Mouse (Mus musculus) lung, postnatal 25 days (tissue): ENCODE measurements around the gene Cdr2l.

Source experiments
- DNase-seq: peaks from one replicate; pipeline ENCODE4 v3.0.0; 2022; ENCODE audit warnings: low spot score

Gene Cdr2l

GRCm38 (mm10) chr11:115381743-115382539 lies at the start of gene Cdr2l:
Gene Cdr2l (plus strand): TSS chr11:115381916.
- peak; percentile 95 for DNase-seq

- DNase-seq, result no peak
Measured at GRCm38 (mm10) chr11:115334531-115334930, 47.2 kb upstream of the Cdr2l start, which contains the start of gene Otop3. Gene Otop3 (plus strand): TSS chr11:115334731.

GRCm38 (mm10) chr11:115335223-115335622 lies 46.5 kb upstream of the Cdr2l start:
- DNase-seq, result no peak

GRCm38 (mm10) chr11:115336115-115336514 lies 45.6 kb upstream of the Cdr2l start:
- no peak for DNase-seq

- no peak for DNase-seq
Measured at GRCm38 (mm10) chr11:115337350-115337749, 44.4 kb upstream of the Cdr2l start.

GRCm38 (mm10) chr11:115337826-115338225 lies 43.9 kb upstream of the Cdr2l start:
- DNase-seq, result no peak

GRCm38 (mm10) chr11:115341246-115341645 lies 40.5 kb upstream of the Cdr2l start:
- DNase-seq, result no peak

GRCm38 (mm10) chr11:115341866-115342265 lies 39.9 kb upstream of the Cdr2l start:
- no peak for DNase-seq

GRCm38 (mm10) chr11:115344967-115345366 lies 36.7 kb upstream of the Cdr2l start:
- no peak for DNase-seq

GRCm38 (mm10) chr11:115345515-115345914 lies 36.2 kb upstream of the Cdr2l start:
- no peak for DNase-seq

- DNase-seq, result no peak
Measured at GRCm38 (mm10) chr11:115348681-115349248, 33.0 kb upstream of the Cdr2l start.

- DNase-seq, result no peak
Measured at GRCm38 (mm10) chr11:115349976-115350375, 31.7 kb upstream of the Cdr2l start.

- no peak for DNase-seq
Measured at GRCm38 (mm10) chr11:115353375-115353774, 28.3 kb upstream of the Cdr2l start.

GRCm38 (mm10) chr11:115354183-115354582 lies 27.5 kb upstream of the Cdr2l start:
- DNase-seq, result peak; percentile 71

GRCm38 (mm10) chr11:115358468-115358867 lies 23.2 kb upstream of the Cdr2l start:
- DNase-seq, result peak; percentile 75

- DNase-seq, result peak; percentile 29
Measured at GRCm38 (mm10) chr11:115359293-115359692, 22.4 kb upstream of the Cdr2l start.

GRCm38 (mm10) chr11:115359726-115360125 lies 22.0 kb upstream of the Cdr2l start:
- DNase-seq, result no peak

- peak; percentile 47 for DNase-seq
Measured at GRCm38 (mm10) chr11:115364136-115364535, 17.6 kb upstream of the Cdr2l start.

GRCm38 (mm10) chr11:115366039-115366705 lies 15.5 kb upstream of the Cdr2l start:
- no peak for DNase-seq

GRCm38 (mm10) chr11:115366706-115367394 lies 14.9 kb upstream of the Cdr2l start:
- DNase-seq, result no peak

GRCm38 (mm10) chr11:115367395-115367944 lies 14.2 kb upstream of the Cdr2l start, which contains the start of gene Hid1:
Gene Hid1 (minus strand): TSS chr11:115367756.
- peak; percentile 85 for DNase-seq

GRCm38 (mm10) chr11:115370368-115370767 lies 11.3 kb upstream of the Cdr2l start:
- DNase-seq, result no peak
